Mouse (Mus musculus) liver, postnatal 0 days (tissue): Measurements from ENCODE around the gene Gramd4.

Experiments
- CTCF ChIP-seq: sonication (generic); IDR thresholded peaks from 2 replicates; pipeline ENCODE4 v1.5.1; 2016; ENCODE audit warnings: antibody characterized with exemption, low read depth
- EP300 ChIP-seq: IDR thresholded peaks from 2 replicates; pipeline ENCODE4 v1.6.1; 2016; ENCODE audit warnings: antibody characterized with exemption, low read depth, mild to moderate bottlenecking

- TF ChIP-seq CTCF = no peak
- TF ChIP-seq EP300 = no peak
Observed at GRCm38 (mm10) chr15:86015860-86016541, 41.5 kb upstream of the Gramd4 start.
